Mouse (Mus musculus): Measurements from ENCODE around the gene Ankrd9. TPM values are rescaled to one million over a fixed set of nuclear protein-coding genes. Genes with fewer than 3 reads are reported as not detected.

The Ankrd9 gene
- polyA plus RNA-seq (2012; fragmentation: generic; extraction: Trizol), result 11.5 TPM

- Histone ChIP-seq H3K4me3 (peak within 1 kb of the TSS; percentile 28), H3K4me2 (ENCODE audit: low read depth) (peak within 1 kb of the TSS; percentile 96), H3K27me3 (ENCODE audit: control insufficient read depth, insufficient read depth, insufficient read length) (no peaks in the 10 kb centered on the region), H3ac (ENCODE audit: control insufficient read depth, insufficient read length) (peak within 1 kb of the TSS; percentile 38), H3K36me3 (ENCODE audit: control insufficient read depth, insufficient read depth) (no peaks in the 10 kb centered on the region), H3K79me2 (ENCODE audit: control insufficient read depth, insufficient read depth) (peaks cover 9% of the 10 kb centered on the region)
- no peak for TF ChIP-seq USF1 (IDR thresholded peaks at IDR 0.05; ENCODE audit: low read depth)
- TF ChIP-seq TCF12 (IDR thresholded peaks at IDR 0.05; ENCODE audit: insufficient read depth, poor library complexity, severe bottlenecking), result no peak
- no peak for TF ChIP-seq SRF (IDR thresholded peaks at IDR 0.05; ENCODE audit: control insufficient read depth, insufficient read length, low read depth)
- peak in 1 of 3 experiments; percentile 37 for TF ChIP-seq MYOD1 (IDR thresholded peaks at IDR 0.05; ENCODE audit: control insufficient read depth in 1 of 3, insufficient read length in 2 of 3, low read depth in 2 of 3)
- no peak for TF ChIP-seq MAX (IDR thresholded peaks at IDR 0.05; ENCODE audit: low read depth)
- peak; percentile 82 for TF ChIP-seq POLR2AphosphoS2 (IDR thresholded peaks at IDR 0.05; ENCODE audit: insufficient read length, low read depth)
- TF ChIP-seq POLR2A (IDR thresholded peaks at IDR 0.05; ENCODE audit: insufficient read length, low read depth), result peak; percentile 89
- TF ChIP-seq E2F4 (IDR thresholded peaks at IDR 0.05; ENCODE audit: insufficient read depth), result no peak
- no peak for TF ChIP-seq TCF3 (IDR thresholded peaks at IDR 0.05; ENCODE audit: insufficient read length, low read depth)
- peak in 1 of 3 experiments; percentile 36 for TF ChIP-seq MYOG (IDR thresholded peaks at IDR 0.05; ENCODE audit: control insufficient read depth in 1 of 3, insufficient read depth in 1 of 3, insufficient read length in 2 of 3, low read depth in 2 of 3)
- no peak for TF ChIP-seq CEBPB (IDR thresholded peaks at IDR 0.05; ENCODE audit: insufficient read depth, poor library complexity, severe bottlenecking)
- no peak for TF ChIP-seq REST (IDR thresholded peaks at IDR 0.05; ENCODE audit: insufficient read depth, insufficient read length)
Observed at GRCm38 (mm10) chr12:110978607-110979406, at the start of gene Ankrd9. Gene Ankrd9, minus strand, starts transcription at chr12:110979040.

- TF ChIP-seq POLR2AphosphoS2 (IDR thresholded peaks at IDR 0.05; ENCODE audit: insufficient read length, low read depth) (no peak), SRF (IDR thresholded peaks at IDR 0.05; ENCODE audit: control insufficient read depth, insufficient read length, low read depth) (no peak), CEBPB (IDR thresholded peaks at IDR 0.05; ENCODE audit: insufficient read depth, poor library complexity, severe bottlenecking) (no peak), MAX (IDR thresholded peaks at IDR 0.05; ENCODE audit: low read depth) (no peak), REST (IDR thresholded peaks at IDR 0.05; ENCODE audit: insufficient read depth, insufficient read length) (no peak), USF1 (IDR thresholded peaks at IDR 0.05; ENCODE audit: low read depth) (no peak), TCF3 (IDR thresholded peaks at IDR 0.05; ENCODE audit: insufficient read length, low read depth) (no peak), E2F4 (IDR thresholded peaks at IDR 0.05; ENCODE audit: insufficient read depth) (no peak), MYOG (IDR thresholded peaks at IDR 0.05; ENCODE audit: control insufficient read depth in 1 of 3, insufficient read depth in 1 of 3, insufficient read length in 2 of 3, low read depth in 2 of 3) (no peak), POLR2A (IDR thresholded peaks at IDR 0.05; ENCODE audit: insufficient read length, low read depth) (no peak), MYOD1 (IDR thresholded peaks at IDR 0.05; ENCODE audit: control insufficient read depth in 1 of 3, insufficient read length in 2 of 3, low read depth in 2 of 3) (no peak), TCF12 (IDR thresholded peaks at IDR 0.05; ENCODE audit: insufficient read depth, poor library complexity, severe bottlenecking) (no peak)
- Histone ChIP-seq H3K27me3 (ENCODE audit: control insufficient read depth, insufficient read depth, insufficient read length) (no peaks in the 10 kb centered on the region), H3K4me3 (no peak overlapping the region)
Observed at GRCm38 (mm10) chr12:111021577-111021976, 42.7 kb upstream of the Ankrd9 start.

GRCm38 (mm10) chr12:111021138-111021537 is 42.3 kb upstream of the Ankrd9 start:
- H3K79me2 ChIP-seq (ENCODE audit: control insufficient read depth, insufficient read depth), result no peaks in the 10 kb centered on the region
- peak overlapping the region; percentile 64 for H3K4me2 ChIP-seq (ENCODE audit: low read depth)
- TF ChIP-seq MYOG (IDR thresholded peaks at IDR 0.05; ENCODE audit: control insufficient read depth in 1 of 3, insufficient read depth in 1 of 3, insufficient read length in 2 of 3, low read depth in 2 of 3), result peak; percentile 96 to 100 (median 100)
- peak; percentile 97 to 100 (median 99) for TF ChIP-seq MYOD1 (IDR thresholded peaks at IDR 0.05; ENCODE audit: control insufficient read depth in 1 of 3, insufficient read length in 2 of 3, low read depth in 2 of 3)
- TF ChIP-seq POLR2A (IDR thresholded peaks at IDR 0.05; ENCODE audit: insufficient read length, low read depth), result no peak
- TF ChIP-seq TCF3 (IDR thresholded peaks at IDR 0.05; ENCODE audit: insufficient read length, low read depth), result peak; percentile 97
- peak; percentile 100 for TF ChIP-seq TCF12 (IDR thresholded peaks at IDR 0.05; ENCODE audit: insufficient read depth, poor library complexity, severe bottlenecking)
- TF ChIP-seq MAX (IDR thresholded peaks at IDR 0.05; ENCODE audit: low read depth), result no peak
- H3ac ChIP-seq (ENCODE audit: control insufficient read depth, insufficient read length), result no peak overlapping the region
- H3K36me3 ChIP-seq (ENCODE audit: control insufficient read depth, insufficient read depth), result no peaks in the 10 kb centered on the region
- no peaks in the 10 kb centered on the region for H3K27me3 ChIP-seq (ENCODE audit: control insufficient read depth, insufficient read depth, insufficient read length)
- no peak overlapping the region for H3K4me3 ChIP-seq

More at GRCm38 (mm10) chr12:111021577-111021976, 42.7 kb upstream of the Ankrd9 start:
- Histone ChIP-seq H3K4me2 (ENCODE audit: low read depth) (peak overlapping the region; percentile 64), H3ac (ENCODE audit: control insufficient read depth, insufficient read length) (no peak overlapping the region), H3K36me3 (ENCODE audit: control insufficient read depth, insufficient read depth) (no peaks in the 10 kb centered on the region), H3K79me2 (ENCODE audit: control insufficient read depth, insufficient read depth) (no peaks in the 10 kb centered on the region)

DNA sequence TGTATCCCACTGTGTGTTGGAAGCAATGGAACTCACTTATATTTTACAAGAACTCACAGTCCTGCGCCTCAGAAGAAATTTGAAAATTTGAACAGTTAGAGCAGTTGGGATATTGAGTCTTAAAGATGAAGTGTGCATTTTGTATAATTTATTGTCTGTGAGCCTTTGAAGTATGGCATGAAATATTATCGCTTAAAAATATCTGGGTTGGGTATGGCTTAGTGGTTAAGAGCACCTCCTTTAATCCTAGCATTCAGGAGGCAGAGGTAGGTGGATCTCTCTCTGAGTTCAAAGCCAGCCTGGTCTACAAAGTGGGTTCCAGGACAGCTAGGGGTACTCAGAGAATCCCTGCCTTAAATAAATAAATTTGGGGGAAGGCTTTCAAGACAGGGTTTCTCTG is 40.2 kb upstream of the Ankrd9 start:
- TF ChIP-seq TCF3 (IDR thresholded peaks at IDR 0.05; ENCODE audit: insufficient read length, low read depth) (no peak), MYOD1 (IDR thresholded peaks at IDR 0.05; ENCODE audit: control insufficient read depth in 1 of 3, insufficient read length in 2 of 3, low read depth in 2 of 3) (no peak), POLR2A (IDR thresholded peaks at IDR 0.05; ENCODE audit: insufficient read length, low read depth) (no peak)

More for the DNA sequence above, 40.2 kb upstream of the Ankrd9 start:
- Histone ChIP-seq H3K27me3 (ENCODE audit: control insufficient read depth, insufficient read depth, insufficient read length) (no peaks in the 10 kb centered on the region), H3K4me2 (ENCODE audit: low read depth) (no peak overlapping the region), H3ac (ENCODE audit: control insufficient read depth, insufficient read length) (no peak overlapping the region), H3K4me3 (no peak overlapping the region), H3K36me3 (ENCODE audit: control insufficient read depth, insufficient read depth) (no peaks in the 10 kb centered on the region), H3K79me2 (ENCODE audit: control insufficient read depth, insufficient read depth) (no peaks in the 10 kb centered on the region)
